Mouse (Mus musculus): ENCODE measurements around the gene Dvl1.

The Dvl1 gene

GRCm38 (mm10) chr4:155908751-155909150 lies 61.5 kb downstream of the Dvl1 start:
- DNase-seq = no peak

All from lung, adult 18-20 months (tissue).